Mouse (Mus musculus): ENCODE results near the gene Krtap9-3.
"Not testable (repeated sequence)": the region's sequence is repeated elsewhere in the genome, so short reads cannot be mapped to it uniquely, and the experiment has no call there.

Krtap9-3 gene

GRCm38 (mm10) chr11:99597742-99598141, at the start of gene Krtap9-3:
Gene Krtap9-3 (minus strand): TSS chr11:99598105.
- not testable (repeated sequence) for DNase-seq

DNA sequence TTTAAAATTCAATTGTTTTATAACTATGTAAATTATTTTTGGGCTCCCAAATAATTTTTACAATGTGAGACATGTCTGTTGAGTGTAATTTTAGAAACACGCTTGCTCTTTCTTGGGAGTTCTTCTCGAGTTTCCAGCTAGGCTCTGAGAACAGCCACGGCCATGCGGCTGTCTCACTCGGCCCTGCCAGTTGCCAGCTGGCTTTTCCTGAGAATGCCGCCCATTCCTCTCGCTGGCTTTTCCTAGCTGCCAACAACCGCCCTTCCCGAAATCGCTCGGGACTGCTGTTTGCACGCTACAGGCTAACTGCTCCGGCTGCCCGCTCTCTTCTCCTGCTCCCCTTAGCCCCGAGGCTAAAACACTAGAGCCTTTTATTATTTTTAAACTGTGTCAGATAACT, 48.5 kb upstream of the Krtap9-3 start:
- DNase-seq, result no peak

DNA sequence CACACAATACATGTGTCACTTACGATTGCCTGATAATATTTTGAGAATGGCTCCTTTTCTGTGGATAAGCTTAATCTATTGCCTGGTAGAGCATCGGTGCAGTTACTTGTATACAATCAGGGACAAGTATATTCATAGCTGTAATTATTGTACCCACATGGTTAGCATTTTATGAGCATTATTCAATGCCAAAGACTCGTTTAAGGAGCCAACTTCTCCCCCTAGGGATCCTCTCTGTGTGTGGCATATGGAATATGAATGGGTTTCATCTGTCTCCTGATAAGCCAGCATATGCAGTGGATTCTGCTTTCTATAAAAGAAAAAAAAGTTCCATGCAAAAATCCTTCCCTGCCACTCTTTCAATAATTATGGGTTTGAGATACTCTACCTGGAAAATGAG, 46.4 kb upstream of the Krtap9-3 start:
- DNase-seq, result no peak

GRCm38 (mm10) chr11:99643635-99644139, 45.8 kb upstream of the Krtap9-3 start, which contains the start of gene Krtap4-7:
Gene Krtap4-7 (minus strand): TSS chr11:99644089.
- not testable (repeated sequence) for DNase-seq

DNA sequence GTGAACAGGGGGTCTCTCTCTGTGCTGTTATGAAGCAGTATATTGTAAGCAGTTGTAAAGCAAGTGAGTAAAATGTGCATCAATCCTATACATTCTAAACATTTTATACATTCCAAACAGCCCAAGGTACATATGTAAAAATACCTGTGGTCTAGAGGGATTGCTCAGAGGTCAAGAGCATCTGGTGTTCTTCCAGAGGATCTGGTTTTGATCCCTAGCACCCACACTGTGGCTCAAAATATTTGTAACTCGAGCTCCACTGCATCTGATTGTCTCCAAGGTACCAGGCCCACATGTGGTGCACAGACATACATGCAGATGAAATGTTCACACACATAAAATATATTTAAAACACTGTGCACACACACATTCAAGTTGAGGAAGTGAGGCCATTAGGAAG, 43.0 kb upstream of the Krtap9-3 start:
- DNase-seq, result no peak

DNA sequence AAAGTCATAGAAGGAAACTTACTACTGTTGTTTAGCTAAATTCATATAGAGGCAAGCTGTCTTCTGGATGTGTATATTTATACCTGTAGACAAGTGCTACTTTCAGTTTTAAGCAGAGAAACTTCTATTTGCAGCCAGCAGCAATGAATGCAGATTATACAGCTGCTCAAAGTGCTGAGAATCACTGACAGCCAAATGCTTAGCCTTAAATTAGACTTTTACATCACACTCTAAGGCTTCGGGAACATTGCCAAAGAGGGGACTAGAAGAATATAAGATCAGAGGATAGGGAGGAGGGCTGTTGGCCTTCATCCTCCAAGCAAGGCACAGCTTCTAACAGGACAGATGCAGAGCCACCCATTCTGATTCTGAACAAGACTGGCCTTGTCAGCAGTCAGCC, 39.2 kb upstream of the Krtap9-3 start:
- no peak for DNase-seq

- DNase-seq, result no peak
Observed at GRCm38 (mm10) chr11:99634653-99635134, 36.8 kb upstream of the Krtap9-3 start, which contains the start of gene Krtap4-2. Gene Krtap4-2 (minus strand): TSS chr11:99635084.

DNA sequence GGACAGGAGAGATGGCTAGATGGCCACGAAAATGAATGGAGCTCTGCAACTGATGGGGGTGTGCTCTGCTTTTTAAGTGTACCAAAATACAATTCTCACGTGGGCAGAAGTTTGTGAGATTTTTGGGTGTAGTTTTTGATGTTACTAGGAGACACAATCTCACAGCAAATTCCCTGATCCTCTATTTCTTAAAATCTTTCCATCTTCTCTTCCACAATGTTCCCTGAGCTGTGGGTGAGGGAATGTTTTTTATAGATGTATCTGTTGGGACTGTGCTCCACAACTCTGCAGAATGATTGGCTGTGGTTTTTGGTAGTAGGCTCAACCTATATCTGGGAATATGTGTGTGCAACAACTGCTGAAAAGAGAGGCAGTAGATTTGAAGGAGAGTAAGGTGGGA, 35.4 kb upstream of the Krtap9-3 start:
- no peak for DNase-seq

DNA sequence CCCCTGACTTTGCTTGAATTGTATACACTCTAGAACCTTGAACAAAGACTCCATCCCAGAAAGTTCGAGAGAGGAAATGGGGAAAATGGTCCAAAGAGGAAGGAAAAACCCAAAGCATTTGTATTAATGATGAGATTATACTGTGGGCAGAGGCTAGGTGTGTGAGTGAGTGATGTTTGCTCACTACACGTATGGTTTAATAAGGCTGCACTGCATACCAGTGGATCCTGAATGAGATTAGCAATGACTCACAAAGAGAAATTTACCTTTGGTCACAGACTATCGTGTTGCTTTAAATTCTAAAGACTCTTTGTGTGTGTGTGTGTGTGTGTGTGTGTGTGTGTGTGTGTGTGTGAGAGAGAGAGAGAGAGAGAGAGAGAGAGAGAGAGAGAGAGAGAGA, 33.0 kb upstream of the Krtap9-3 start:
- DNase-seq, result no peak

DNA sequence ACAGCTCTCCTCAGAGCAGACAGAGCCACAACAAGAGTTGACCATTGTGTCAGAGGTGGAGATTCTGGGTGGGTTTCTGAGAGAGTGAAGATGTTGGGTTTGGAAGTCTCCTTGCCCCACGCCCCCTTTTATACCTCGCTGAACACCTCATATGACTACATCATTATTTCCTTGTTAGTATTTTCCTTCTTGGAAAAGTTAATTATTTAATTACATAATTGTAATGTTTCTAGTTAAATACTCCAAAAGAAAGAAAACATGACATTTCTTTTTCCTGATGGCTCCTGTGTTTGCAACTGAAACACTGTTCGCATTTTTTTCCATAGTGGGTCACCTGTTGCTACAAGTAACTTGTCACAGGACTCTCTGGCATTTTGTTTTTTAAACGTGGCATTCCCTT, 30.2 kb upstream of the Krtap9-3 start, which contains the start of gene Krtap4-1:
Gene Krtap4-1 (minus strand): TSS at position 101 of the 400 bp plus-strand sequence.
- no peak for DNase-seq

DNA sequence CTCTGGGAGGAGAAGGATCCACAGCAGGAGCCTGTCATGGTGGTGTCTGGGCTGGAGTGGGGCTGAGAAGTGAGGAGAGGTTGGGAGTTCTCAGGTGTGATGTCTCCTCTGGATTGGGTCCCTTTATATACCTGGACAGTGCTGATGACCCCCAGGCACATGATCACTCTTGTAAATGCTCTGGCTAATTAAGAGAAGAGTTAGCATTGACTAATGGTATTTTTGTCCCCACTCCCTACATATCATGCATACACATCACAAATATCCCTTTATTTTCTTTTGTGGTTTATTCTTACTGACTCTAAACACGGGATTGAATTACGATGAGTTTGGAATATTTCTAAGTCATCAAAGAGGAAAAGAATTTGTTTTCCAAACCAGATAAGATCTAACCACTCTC, 22.4 kb upstream of the Krtap9-3 start, which contains the start of gene Gm11562:
Gene Gm11562 (minus strand): TSS at position 101 of the 400 bp plus-strand sequence.
- DNase-seq, result no peak

DNA sequence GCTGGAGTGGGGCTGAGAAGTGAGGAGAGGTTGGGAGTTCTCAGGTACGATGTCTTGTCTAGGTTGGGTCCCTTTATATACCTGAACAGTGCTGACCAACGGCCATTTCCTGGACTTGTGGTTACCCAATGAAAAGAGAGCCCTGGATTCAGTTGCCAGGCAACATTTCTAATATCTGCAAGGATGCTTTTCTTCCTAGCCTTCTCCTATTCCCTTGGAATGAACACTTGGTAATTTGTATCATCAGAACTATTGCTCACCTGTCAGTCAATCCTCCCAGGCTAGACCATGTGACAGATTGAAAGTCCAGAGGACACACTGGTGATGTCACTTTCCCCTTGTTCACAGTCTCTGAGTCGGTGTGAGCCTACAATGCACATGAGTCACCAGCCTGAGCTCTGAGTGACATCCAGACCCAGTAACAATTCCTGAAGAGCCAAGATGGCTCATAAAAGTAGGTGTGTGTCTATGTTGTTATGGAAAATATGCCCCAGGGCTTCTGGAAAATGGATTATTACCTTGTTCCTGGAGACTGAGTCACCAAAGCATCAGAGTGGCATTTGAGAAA, 17.0 kb upstream of the Krtap9-3 start, which contains the start of gene Krtap2-4:
Gene Krtap2-4 (minus strand): TSS at position 51 of the 568 bp plus-strand sequence.
- DNase-seq, result no peak

- not testable (repeated sequence) for DNase-seq
Observed at GRCm38 (mm10) chr11:99610089-99610488, 12.2 kb upstream of the Krtap9-3 start, which contains the start of gene Gm11937. Gene Gm11937 (minus strand): TSS chr11:99610189.

DNA sequence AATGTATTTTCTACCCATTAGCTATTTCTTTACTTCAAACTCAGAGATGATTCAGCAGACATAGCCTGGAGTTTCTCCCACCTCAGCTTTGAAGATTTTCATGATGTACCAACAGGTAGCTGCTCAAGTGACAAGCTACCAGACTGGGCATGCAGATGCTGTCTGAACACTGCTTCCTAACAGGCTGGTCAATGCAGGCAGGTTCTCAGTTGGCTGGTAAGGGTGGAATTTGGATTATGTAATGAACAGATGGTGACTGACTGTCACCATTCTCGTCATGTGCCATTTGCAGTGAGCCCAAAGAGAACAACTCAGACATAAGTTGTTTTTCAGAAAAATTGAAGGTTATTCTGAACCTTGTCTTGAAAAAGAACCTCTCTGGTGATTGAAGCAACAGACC, 11.2 kb upstream of the Krtap9-3 start:
- no peak for DNase-seq

GRCm38 (mm10) chr11:99603208-99603607, 5.3 kb upstream of the Krtap9-3 start, which contains the start of gene Gm11938:
Gene Gm11938 (minus strand): TSS chr11:99603308.
- not testable (repeated sequence) for DNase-seq

DNA sequence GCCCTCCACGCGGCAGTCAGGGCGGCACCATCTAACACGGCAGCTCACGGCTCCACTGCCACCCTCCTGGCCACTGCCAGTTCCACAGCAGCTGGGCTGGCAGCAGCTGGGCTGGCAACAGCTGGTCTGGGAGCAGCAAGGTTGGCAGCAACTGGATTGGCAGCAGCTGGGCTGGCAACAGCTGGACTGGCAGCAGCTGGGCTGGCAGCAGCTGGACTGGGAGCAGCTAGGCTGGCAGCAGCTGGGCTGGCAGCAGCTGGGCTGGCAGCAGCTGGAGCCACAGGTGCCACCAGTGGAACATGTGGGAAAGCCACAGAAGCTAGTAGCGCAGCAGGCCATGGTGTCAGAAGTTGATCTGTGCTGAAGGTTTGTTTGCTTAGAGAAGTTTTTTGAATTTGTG, 6.9 kb downstream of the Krtap9-3 start, which contains the start of gene Krtap1-3:
Gene Krtap1-3 (minus strand): TSS at position 359 of the 400 bp plus-strand sequence.
- DNase-seq, result no peak

DNA sequence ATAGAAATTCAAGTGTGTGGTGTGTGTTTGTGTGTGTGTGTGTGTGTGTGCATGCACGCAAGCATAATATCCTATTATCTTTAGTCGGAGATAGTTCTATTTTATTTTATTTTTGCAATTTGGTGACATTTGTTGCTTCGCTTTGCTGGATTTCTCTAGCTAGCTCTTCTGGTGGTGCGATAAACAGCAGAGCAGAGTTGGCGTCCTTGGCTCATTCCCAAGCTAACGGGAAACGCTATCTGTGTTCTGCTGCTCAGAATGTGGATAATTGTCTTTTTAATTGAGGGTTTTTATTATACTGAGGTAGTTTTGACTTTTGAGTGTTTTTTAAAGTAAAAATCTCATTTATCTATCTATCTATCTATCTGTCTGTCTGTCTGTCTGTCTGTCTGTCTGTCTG, 12.8 kb downstream of the Krtap9-3 start:
- DNase-seq, result no peak

DNA sequence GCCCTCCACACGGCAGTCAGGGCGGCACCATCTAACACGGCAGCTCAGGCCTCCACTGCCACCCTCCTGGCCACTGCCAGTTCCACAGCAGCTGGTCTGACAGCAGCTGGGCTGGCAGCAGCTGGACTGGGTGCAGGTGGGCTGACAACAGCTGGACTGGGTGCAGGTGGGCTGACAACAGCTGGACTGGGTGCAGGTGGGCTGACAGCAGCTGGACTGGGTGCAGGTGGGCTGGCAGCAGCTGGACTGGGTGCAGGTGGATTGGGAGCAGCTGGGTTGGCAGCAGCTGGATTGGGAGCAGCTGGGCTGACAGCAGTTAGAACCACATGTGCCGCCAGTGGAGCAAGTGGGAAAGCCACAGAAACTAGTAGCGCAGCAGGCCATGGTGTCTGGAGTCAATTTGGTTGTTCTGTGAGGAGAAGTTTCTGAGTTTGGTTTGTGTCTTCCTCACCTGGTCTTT, 14.6 kb downstream of the Krtap9-3 start, which contains the start of gene Krtap1-4:
Gene Krtap1-4 (minus strand): TSS at position 410 of the 460 bp plus-strand sequence.
- no peak for DNase-seq

GRCm38 (mm10) chr11:99581564-99581963, 16.3 kb downstream of the Krtap9-3 start:
- no peak for DNase-seq

DNA sequence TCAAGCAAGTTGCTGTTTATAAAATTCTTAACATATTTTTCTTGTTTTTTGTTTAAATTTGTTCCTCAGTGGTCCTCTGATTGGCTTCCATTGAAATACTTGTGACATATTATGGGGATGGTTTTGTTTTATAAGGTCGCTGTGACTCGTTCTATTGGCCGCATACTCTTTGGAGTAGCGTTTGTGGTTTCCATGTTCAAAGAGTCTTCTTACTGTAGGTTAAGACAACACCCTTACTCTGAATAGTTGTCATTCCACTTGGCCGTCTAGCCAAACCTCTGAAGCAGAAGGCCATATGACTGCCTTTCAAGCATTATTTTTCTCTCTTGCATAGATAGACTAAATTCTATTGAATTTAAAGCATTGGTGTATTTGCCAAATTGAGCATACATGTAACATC, 16.9 kb downstream of the Krtap9-3 start:
- no peak for DNase-seq

- DNase-seq, result no peak
Observed at GRCm38 (mm10) chr11:99580636-99581035, 17.3 kb downstream of the Krtap9-3 start, which contains the start of gene Krtap1-5. Gene Krtap1-5 (minus strand): TSS chr11:99581016.

DNA sequence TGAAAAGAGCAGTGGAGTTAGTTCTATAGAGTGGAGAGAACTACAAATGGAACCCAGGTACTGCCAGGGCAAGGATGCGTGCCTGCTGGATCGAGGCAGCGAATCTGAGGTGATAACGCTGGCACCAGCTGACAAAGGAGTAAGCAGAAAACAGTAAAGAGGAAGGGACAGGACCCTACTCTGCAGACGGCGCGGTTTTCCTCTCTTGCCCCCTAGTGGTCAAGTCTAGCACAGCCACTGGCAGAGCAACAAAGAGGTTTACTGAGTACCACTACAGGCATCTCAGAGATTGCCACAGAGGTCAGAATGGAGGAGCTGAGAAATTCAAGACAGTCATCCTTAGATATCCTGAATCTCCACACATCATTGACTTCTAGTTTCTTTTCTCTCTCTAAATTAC, 23.8 kb downstream of the Krtap9-3 start:
- DNase-seq, result peak; percentile 78

DNA sequence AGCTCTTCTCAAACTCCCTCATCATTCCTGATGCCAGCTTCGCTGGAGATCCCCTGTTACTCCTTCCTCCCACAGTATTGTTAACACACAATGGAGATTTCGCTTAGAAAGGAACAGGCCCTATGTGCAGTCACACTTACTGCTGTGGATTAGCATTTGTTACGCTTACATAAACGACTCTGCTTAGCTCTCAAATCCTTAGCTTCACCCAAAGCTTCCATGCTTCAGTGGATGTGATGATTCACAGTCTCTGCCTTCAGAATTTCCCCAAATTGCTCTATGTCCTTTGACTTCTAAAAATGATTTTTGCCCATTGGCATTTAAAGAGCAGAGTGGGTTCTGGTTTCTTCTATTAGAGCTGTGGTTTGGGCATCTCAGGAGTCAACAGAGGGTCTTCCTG, 24.7 kb downstream of the Krtap9-3 start:
- no peak for DNase-seq

GRCm38 (mm10) chr11:99566530-99566929, 31.4 kb downstream of the Krtap9-3 start, which contains the start of gene Krtap3-1:
Gene Krtap3-1 (minus strand): TSS chr11:99566630.
- no peak for DNase-seq
